Mouse (Mus musculus) heart, postnatal 0 days (tissue): ENCODE data around the gene Aplp2.

ENCODE experiments used
- CTCF ChIP-seq: IDR thresholded peaks from 2 replicates; pipeline ENCODE4 v1.5.1; 2016; ENCODE audit warnings: antibody characterized with exemption, control low read depth, low read depth
- EP300 ChIP-seq: IDR thresholded peaks from 2 replicates; pipeline ENCODE4 v1.6.1; 2016; ENCODE audit warnings: antibody characterized with exemption, low read depth

GRCm38 (mm10) chr9:31131205-31131968 is 80.2 kb downstream of the Aplp2 start, which contains the start of gene St14:
- TF ChIP-seq CTCF (no peak), EP300 (no peak)
